Mouse (Mus musculus) embryonic fibroblast, embryonic 13.5 days (primary cell): ENCODE data around the gene Iqsec3. TPM values are rescaled to one million over a fixed set of nuclear protein-coding genes. Genes with fewer than 3 reads are reported as not detected.

Experiments used
- H3K27ac ChIP-seq: 2 replicates; pipeline ENCODE4 v1.5.1; 2012; ENCODE audit warnings: low read length, control low read depth, inconsistent platforms; ENCODE audit not compliant: insufficient read depth
- H3K4me1 ChIP-seq: 2 replicates; pipeline ENCODE4 v1.6.1; 2011; ENCODE audit warnings: low read length; ENCODE audit not compliant: control insufficient read depth, insufficient read depth
- H3K4me3 ChIP-seq: 2 replicates; pipeline ENCODE4 v1.5.1; 2011; ENCODE audit warnings: mild to moderate bottlenecking, control low read depth, low read length; ENCODE audit not compliant: insufficient read depth
- CTCF ChIP-seq: IDR thresholded peaks from 2 replicates; pipeline ENCODE4 v1.5.1; 2011; ENCODE audit warnings: mild to moderate bottlenecking, control low read depth, low read length, moderate library complexity, borderline replicate concordance; ENCODE audit not compliant: insufficient read depth
- POLR2A ChIP-seq: IDR thresholded peaks from 2 replicates; pipeline ENCODE4 v1.6.1; 2011; ENCODE audit warnings: low read depth, mild to moderate bottlenecking, control low read depth, low read length, moderate library complexity
- polyA plus RNA-seq: library from polyadenylated mRNA; stranded (reverse); fragments of >200 nt; gene quantifications from 2 replicates; pipeline ENCODE4 v1.2.4, GENCODE M21; 2011; ENCODE audit warnings: low read depth; ENCODE audit not compliant: missing spikeins, insufficient read length

Gene Iqsec3
- polyA plus RNA-seq = not detected in 2 replicates

DNA sequence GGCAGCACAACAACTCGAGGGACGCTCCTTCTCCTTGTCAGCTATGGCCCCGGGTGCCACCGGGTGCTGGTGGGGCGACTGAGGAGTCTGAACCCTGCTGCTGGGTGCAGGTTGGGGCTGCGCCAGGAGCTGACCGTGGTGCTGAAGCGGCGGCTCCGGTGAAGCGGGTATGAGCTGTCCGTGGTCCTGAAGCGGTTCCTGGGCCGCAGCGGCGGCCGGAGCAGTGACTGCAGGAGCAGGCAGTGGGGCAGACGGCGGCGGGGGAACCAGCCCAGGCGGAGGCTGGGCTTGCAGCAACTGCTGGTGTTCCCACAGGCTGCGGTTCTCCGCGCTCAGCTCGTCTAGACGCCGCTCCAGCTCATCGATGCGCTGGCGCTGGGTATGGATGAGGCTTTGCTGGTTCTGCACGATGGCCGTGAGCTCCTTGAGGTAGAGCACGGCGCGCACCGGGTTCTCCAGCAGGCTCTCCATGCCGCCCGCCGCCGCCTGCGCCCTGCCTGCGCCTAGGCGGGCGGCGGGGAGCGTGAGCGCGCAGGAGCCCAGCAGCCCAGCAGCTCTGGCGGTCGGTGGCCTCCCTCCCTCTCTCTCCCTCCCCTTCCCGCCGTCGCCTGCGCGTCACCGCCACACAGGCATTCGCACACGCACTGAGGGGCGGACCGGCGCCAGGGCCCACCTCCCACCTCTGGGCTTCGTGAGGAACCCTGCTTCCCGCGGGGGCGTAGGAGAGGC is at the start of gene Iqsec3:
TSS of gene Iqsec3 (minus strand) at position 586 of the 729 bp plus-strand sequence.
- Histone ChIP-seq H3K4me3 (no peak within 1 kb of the TSS), H3K27ac (no peak within 1 kb of the TSS), H3K4me1 (no peaks in the 10 kb centered on the region)
- TF ChIP-seq CTCF = no peak
- no peak for TF ChIP-seq POLR2A

DNA sequence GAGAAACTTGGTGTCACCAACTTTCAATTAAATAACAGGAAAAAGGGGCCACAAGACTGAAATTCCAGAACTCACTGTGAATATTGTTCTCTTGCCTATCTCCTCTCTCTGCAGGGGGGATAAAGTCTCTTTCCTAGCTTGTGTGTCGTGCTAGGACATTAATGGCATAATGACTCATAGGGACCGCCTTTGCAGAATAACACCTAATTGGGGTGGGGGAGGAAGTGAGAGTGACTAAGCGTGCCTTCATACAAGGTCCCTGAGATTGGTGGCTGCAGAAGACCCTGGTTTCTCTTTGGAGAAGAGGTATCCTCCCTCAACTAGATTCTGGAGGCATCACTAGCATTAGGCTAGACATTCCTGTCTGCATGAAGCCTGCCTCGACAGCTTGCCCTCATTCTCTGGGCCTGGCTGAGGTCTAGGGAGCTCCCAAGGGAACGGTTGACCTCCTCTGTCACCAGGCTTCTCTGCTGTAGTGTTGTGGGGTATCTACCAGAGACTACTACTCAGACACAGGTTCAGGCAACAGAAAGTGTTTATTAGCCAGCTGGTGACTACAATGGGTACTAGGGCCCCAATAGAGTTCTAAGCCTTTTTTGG is 48.7 kb upstream of the Iqsec3 start:
- TF ChIP-seq POLR2A (no peak), CTCF (no peak)
- no peak overlapping the region for H3K27ac ChIP-seq
- no peak overlapping the region for H3K4me3 ChIP-seq
- H3K4me1 ChIP-seq = no peaks in the 10 kb centered on the region

DNA sequence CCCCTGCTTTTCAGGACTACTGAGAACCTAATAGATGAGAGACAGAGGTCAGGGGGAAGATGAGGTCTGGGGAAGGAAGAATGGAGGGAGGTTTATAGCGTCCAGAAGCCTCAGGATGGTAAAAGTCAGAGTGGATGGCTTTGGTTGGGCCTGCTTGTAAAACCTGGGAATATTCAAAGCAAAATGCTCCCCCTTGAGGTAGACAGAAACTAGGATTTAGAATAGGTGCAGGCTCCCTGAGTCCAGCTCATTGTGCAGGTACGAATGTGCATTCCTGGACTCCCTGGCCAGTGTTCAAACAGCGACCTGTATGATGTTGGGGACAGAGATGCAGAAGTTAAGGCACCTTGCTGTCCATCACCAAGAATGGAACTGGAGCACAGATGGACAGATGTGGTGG is 47.6 kb upstream of the Iqsec3 start:
- H3K27ac ChIP-seq = no peak overlapping the region
- no peak overlapping the region for H3K4me3 ChIP-seq
- TF ChIP-seq POLR2A = no peak
- no peak for TF ChIP-seq CTCF
- no peaks in the 10 kb centered on the region for H3K4me1 ChIP-seq

DNA sequence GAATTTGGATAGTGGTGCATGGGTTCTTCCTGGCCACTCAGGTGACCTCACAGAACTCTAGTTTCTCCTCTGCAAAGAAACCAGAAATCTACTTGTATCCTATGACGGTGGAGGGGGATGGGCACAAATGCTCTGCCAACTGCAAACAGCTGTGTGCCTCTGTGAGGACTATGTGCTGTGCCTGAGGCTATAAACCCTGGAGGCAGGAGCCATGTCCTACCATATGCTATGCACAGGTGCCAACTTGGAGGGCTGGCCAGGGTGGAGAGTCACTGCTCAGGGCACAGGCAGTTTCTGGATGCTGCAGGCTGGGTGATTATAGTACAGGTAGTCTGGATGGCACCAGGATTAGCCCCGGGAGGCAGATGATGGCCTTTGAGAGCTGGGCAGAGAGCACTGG is 46.4 kb upstream of the Iqsec3 start:
- TF ChIP-seq CTCF (no peak), POLR2A (no peak)
- H3K4me1 ChIP-seq = no peaks in the 10 kb centered on the region
- H3K27ac ChIP-seq = no peak overlapping the region
- H3K4me3 ChIP-seq = no peak overlapping the region

DNA sequence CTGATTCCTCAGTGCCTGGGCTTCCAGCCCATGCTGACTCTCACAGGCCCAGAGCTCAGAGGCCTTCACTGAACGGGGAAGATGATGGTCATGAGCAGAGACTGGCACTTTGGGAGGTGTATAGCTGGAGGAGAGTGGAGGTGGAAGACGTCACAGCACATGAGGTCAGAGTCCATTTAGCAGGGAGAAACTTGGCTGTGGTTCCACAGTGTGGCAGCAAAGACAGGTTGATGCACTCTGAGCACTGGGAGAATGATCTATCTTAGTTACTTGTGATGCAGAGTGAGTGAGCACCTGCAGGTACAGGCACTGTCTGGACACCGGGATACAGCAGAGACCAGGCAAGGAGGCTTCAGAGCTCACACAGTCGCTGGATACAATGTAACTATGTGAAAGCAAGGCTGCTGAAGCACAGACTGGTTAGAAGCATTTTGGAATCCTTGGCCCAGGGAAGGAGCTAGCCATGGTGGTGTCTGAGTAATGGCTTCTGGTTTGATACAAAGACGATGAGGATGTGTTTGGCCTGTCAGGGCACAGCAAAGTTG is 45.9 kb upstream of the Iqsec3 start:
- TF ChIP-seq CTCF (no peak), POLR2A (no peak)
- H3K4me3 ChIP-seq = no peak overlapping the region
- no peak overlapping the region for H3K27ac ChIP-seq
- H3K4me1 ChIP-seq = no peaks in the 10 kb centered on the region

DNA sequence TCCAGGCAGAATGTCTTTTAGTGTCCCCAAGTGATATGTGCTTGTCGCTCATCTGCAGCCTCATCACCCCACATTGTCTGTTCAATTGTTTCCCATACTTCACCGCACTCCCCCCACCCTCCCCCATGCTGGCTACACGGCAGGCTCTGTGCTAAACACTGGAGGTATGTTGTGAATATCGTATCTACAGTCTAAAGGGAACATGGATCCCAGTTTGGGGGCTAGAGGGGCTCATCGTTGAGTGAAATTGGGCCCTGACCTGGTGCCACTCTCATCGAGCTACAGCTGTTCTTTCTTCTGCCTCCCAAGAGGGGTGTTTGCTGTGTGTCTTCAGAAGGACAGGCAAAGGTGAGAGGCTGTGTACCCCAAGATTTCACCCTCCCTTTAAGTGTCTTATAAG is 44.2 kb upstream of the Iqsec3 start:
- TF ChIP-seq POLR2A (no peak), CTCF (no peak)
- Histone ChIP-seq H3K4me1 (no peaks in the 10 kb centered on the region), H3K4me3 (no peak overlapping the region), H3K27ac (no peak overlapping the region)

DNA sequence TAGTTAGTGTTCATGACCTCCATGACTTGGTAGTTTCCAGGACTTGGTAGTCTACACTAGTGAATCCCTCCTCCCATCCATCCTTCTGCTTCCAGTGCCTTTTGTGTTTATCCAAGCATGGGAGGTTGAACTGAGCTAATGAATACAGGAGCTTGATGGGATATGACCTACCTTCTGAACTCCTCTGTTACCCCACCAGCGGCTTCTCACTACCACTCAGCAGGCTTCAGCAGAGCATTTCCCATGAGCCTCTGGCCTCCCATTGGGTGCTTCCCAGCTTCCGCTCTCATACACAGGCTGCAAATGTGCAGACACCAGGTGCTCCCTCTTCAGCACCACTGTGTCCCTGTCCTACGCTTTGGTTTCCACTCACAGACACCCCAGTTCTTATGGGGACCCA is 36.9 kb upstream of the Iqsec3 start:
- H3K4me1 ChIP-seq = no peaks in the 10 kb centered on the region
- TF ChIP-seq POLR2A = no peak
- no peak overlapping the region for H3K4me3 ChIP-seq
- H3K27ac ChIP-seq = no peak overlapping the region

DNA sequence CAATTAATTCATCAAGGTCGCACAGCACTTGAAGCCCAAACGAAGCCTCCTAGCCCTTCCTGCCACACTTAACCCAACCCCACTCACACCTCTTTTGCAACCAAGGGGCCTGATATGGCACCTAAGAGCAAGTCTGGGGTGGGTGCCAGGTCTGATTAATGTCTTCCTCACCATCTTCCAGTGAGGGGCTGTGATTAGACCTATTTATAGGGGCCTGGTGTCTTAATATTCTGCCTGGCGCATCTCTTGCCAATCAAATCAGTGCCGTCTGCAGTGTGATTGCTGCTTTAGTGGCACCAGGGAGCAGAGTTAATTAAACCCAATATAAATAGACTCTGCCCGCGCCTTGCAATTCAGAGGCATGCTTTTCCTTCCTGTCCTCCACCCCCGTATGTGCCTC is 36.4 kb upstream of the Iqsec3 start:
- Histone ChIP-seq H3K27ac (no peak overlapping the region), H3K4me3 (no peak overlapping the region), H3K4me1 (no peaks in the 10 kb centered on the region)
- TF ChIP-seq POLR2A = no peak
- no peak for TF ChIP-seq CTCF

DNA sequence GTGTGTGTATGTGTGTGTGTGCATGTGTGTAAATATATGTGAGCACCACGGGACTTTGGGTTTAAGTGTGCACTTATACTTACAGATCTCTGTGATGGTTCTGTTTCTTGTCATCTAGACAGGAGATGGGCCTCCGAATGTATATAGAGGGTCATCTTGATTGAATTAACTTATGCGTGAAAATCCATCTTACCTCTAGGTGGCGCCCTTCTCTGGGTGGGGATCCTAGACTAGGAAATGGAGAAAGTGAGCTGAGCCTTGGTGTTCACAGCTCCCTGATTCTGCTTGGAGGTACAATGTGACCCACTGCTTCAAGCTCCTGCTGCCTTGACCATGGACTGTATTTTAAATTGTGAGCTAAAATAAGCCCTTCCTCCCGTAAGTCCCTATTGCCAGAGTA is 34.8 kb upstream of the Iqsec3 start:
- TF ChIP-seq CTCF (no peak), POLR2A (no peak)
- Histone ChIP-seq H3K4me1 (no peaks in the 10 kb centered on the region), H3K27ac (no peak overlapping the region), H3K4me3 (no peak overlapping the region)

DNA sequence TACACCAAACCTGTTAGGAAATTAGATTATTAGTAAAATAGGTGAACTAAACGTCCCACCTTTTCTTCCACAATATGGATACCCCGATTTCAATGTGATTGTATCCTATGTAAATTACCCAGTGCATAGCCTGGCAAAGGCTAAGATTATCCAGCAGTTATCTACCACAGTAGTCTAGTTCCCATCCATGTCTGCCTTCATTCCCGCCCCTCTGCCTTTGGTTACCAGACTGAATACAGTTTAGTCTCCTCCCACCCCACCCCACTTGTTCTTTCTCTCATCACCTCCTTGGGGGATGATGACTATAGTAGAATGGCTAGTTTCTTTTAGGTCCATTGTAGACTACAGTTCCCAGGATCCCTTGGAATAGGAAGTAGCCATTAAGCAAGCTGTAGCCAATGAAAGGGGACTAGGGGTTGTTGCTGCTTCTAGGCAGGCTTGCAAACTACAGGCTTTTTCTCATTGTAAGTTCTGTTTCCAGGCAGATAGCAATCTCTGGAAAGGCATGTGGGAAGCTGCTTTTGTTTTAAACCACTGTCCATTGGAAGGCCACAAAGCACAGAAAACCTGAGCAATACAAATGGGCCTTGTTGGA is 27.7 kb upstream of the Iqsec3 start:
- TF ChIP-seq CTCF (no peak), POLR2A (no peak)
- Histone ChIP-seq H3K27ac (no peak overlapping the region), H3K4me3 (no peak overlapping the region), H3K4me1 (no peaks in the 10 kb centered on the region)
